Mouse (Mus musculus): ENCODE results near the gene Mef2c.
A peak's percentile ranks its signal among the peaks of the same experiment; 100 is the strongest.

Mef2c gene

DNA sequence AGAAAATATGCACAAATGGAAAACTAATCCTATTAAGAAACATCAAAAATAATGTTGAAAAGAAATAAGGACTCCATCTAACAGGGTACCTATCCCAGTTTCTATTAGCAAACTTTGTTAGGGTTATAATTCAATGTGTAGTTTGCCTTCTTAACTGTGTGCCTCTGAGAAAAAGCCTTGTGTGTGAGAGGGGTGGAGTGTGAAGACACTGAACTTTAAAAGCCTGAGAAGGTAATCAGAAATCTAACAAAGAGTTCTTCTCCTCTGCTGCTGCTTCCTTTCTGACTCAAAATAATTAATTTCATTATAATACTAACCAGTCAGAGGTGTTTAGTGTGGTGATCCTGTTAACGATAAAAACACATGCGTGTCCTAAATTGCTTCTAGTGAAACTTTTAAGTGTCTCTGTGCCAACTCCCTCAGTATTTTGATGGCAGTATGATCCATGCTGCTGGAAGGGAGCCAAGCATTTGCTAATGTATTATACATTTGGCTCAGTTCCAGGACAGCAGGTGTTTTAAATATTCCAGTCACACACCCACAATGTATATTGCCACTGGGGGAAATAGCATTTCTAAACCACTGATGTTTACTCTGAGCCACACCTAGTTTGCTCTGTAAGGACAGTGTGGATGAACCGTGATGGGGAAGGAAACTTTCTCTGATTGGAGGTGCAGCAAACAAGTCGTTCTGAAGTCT lies 104.2 kb downstream of the Mef2c start:
- no peak for DNase-seq (ENCODE audit: extremely low read depth, low read depth)

- peak; percentile 29 for DNase-seq (ENCODE audit: extremely low read depth, low read depth)
Observed at GRCm38 (mm10) chr13:83608851-83609516, 105.2 kb downstream of the Mef2c start.

DNA sequence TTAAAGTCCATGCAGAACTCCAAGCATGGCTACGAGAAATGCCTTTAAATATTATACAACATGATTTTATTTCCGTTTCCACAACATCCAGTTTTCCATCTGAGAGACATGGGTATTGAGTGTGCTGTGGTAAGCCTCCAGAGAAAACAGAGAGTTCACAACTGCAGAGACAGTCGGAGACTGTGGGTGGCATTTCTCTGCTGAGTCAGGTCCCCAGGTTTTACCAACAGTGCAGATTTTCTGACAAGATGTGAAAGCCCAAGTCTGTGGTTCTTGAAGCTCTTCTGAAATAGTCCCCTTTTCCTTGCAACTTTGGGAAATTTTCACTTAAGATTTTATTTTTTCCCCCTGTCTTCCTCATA lies 105.7 kb downstream of the Mef2c start:
- DNase-seq (ENCODE audit: extremely low read depth, low read depth): no peak

- no peak for DNase-seq (ENCODE audit: extremely low read depth, low read depth)
Observed at GRCm38 (mm10) chr13:83610124-83610523, 106.3 kb downstream of the Mef2c start.

DNA sequence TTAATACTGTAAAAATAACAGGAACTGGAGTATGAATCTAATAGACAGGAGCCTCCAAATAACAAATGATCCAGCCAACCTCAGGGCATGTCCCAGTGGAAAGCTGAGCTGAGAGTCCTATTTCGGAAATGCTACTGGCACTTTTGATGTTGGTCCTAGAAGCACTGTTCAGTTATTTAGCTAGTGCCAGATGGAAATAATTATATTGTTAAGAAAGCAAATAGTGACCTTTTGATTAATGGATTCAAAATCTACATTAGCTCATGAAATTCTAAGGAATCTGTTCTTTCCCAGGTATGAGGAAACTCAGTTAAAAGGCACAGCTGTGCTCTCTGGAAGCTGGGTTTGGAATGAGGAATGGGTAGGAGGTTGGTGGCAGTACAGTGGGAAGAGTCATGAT lies 108.4 kb downstream of the Mef2c start:
- DNase-seq (ENCODE audit: extremely low read depth, low read depth): no peak

- no peak for DNase-seq (ENCODE audit: extremely low read depth, low read depth)
Observed at GRCm38 (mm10) chr13:83615875-83616274, 112.0 kb downstream of the Mef2c start.

- no peak for DNase-seq (ENCODE audit: extremely low read depth, low read depth)
Observed at GRCm38 (mm10) chr13:83624651-83625050, 120.8 kb downstream of the Mef2c start.

DNA sequence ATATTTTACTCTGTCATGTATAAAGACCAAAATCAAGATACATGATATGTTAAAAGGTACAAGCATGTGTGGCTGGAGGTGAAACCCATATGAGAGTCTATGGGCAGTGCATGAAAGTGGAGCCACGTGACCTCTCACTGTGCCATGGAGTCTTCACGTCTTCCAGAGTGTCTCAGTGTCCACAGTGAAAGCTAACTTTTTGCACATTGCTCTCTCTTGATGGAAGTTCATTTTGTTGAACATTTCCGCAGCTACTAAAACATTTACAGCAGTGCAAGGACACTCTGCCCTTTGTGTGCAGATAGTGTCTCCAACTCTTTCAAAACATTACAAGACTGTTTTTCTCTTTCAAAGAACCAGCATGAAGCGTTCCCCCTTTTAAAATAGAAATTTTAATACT lies 123.6 kb downstream of the Mef2c start:
- no peak for DNase-seq (ENCODE audit: extremely low read depth, low read depth)

DNA sequence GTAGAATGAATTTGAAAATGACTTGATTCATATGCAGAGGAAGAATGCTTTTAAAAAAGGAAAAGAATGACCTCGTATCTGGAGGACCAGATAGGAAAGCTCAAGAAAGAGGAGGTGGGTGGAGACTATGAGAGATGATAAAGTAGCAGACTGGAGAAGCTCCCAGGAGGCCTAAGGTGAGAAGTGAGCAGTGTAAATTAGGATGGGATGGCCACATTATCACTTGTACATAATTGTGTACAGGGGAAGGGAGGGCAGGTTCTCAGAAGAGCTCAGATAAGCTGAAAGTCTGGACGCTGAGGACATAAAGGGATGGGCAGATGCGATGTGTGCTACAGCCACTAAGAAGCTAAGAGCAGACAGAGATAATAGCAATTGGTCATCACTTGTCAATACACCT lies 124.3 kb downstream of the Mef2c start:
- no peak for DNase-seq (ENCODE audit: extremely low read depth, low read depth)

GRCm38 (mm10) chr13:83633155-83633554 lies 129.3 kb downstream of the Mef2c start:
- DNase-seq (ENCODE audit: extremely low read depth, low read depth): no peak

DNA sequence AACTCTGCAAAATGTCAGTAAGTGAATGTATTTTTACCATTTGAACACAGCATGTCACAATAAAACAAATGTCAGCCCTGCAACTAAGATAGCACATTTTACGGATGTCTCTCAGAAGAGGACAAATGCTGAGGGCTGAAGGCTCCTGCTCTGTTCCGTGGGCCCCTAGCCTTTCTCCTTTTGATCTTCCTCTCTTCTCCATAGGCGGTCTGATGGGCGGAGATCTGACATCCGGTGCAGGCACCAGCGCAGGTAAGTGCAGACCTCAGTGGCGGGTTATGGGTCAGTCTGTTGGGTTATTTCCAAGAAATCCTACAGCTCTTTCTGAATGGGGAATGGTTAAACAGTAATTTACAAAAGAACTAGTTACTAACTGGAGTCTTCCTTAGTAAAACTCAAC lies 131.4 kb downstream of the Mef2c start:
- DNase-seq (ENCODE audit: extremely low read depth, low read depth): no peak

- no peak for DNase-seq (ENCODE audit: extremely low read depth, low read depth)
Observed at GRCm38 (mm10) chr13:83637666-83638065, 133.8 kb downstream of the Mef2c start.

GRCm38 (mm10) chr13:83638735-83639134 lies 134.9 kb downstream of the Mef2c start:
- no peak for DNase-seq (ENCODE audit: extremely low read depth, low read depth)

DNA sequence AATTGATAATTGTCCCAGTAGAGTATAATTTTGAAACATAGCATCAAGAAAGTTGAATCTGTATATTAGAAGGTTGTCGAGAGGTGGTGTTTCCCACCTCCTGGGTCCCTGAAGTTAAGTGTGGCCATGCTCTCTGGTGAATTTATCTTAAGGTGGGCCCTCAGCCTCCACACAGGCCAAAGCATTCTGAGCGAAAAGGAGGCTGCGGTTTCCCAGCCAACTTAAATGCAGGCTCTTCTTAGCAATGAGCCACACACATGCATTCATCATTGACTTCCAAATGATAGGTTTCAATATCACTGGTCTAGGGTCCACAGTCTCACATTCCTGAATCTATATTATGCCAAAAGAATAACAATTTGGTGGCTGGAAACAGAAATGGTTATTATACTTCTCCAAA lies 145.2 kb downstream of the Mef2c start:
- no peak for DNase-seq (ENCODE audit: extremely low read depth, low read depth)

DNA sequence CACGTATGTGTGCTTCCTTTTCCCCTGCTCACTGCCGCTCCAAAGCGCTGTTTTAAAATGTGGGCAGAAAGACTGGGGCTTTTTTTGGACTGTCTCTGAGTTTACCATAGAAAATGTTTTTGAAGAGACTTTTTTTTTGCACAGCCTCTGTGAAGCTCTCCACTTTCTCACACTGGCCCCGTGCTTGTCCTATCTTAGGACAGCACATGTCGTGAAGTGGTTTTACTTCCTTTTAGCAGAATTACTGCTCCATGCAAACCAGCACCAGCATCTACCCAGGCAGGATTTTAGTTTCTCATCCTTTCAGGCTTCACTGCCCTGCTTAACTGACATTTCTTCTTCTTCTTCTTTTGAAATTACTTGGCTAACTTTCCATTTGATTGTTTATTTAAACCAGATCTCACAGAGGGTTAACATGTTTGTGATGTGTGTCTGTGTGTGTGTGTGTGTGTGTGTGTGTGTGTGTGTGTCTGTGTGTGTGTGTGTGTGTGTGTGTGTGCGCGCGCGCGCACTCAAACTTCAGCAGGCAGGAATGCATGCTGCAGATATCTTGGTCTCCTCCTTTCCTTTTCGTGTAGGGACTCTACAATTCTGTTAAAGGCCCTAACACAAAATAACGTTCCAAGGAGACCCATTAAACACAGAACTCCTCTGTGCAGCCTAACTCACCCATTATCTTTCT lies 146.1 kb downstream of the Mef2c start:
- peak; percentile 89 for DNase-seq (ENCODE audit: extremely low read depth, low read depth)

- no peak for DNase-seq (ENCODE audit: extremely low read depth, low read depth)
Observed at GRCm38 (mm10) chr13:83650807-83651206, 147.0 kb downstream of the Mef2c start.

DNA sequence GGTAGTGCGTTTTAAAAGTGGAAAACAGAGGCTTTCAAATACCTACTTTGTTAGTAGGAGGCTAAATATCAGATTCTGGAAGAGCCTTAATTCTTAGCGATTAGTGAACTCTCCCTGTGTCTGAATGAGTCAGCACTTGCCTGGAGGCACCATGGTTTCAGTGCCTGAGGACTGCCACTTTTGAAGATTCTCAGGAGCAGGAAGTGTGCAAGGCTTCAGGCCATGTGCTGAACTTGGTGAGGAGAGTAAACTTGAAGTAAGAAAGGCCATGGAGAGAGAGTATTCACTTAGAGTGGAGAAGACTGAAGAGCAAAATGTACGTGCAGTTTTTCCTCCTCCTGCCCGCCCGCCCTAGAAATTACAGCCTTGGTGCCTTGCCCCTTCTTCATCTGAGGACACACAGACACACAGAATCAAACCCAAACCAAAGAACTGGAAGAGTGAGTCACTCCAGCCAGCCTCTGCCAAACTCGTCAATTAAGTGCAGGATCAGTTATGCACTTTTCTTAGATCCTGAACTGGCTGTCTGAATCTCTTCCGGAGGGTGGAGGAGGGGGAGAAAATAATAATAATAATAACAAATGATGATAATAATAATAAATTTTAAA lies 148.2 kb downstream of the Mef2c start:
- DNase-seq (ENCODE audit: extremely low read depth, low read depth): no peak

DNA sequence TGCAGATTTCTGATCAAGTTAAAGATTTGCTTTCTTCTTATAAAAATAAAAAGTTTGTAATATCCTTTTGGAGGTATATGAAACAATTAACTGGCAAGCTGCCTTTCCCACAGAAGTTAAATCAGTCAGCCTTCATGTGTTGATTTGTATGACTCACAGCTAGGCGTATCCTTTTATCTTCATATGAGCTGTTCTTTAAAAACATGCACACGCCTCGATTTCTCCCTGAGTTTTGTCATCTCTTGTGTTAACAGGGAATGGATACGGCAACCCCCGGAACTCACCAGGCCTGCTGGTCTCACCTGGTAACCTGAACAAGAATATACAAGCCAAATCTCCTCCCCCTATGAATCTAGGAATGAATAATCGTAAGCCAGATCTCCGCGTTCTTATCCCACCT lies 148.7 kb downstream of the Mef2c start:
- no peak for DNase-seq (ENCODE audit: extremely low read depth, low read depth)

DNA sequence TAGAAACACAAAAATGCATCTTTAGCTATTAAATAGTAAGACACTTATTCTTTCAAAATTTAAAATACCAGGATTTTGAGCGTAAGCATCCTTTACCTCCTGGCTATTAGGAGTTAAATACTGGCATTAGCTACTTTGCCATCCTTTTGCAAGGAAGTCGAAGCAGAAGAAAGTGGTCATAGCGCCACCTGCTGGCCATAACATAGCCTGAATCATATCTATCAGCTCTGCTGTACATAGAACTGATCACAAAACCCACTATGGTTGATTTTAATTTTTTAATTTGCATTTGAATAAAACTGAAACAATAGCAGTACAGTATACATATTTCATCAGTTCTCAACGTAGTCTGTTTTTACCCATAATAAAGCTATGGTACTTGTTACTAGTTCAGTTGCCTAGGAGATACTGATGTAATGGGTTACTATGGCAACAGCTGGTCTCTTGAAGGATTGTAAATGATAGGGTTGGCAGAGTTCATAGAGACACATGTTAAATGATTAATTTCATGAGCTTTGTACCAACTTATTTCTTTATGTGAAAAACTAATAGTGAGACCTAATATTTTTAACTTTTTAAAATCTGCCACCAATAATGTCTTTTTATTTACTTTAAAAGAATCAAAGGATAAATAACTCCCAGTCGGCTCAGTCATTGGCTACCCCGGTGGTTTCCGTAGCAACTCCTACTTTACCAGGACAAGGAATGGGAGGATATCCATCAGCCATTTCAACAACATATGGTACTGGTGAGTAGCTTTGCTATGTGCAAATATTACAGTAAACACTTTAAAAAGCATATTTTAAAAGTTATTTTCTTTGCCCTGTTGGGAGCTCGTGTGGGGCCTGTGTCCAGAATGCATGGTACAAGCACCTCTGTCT lies 151.3 kb downstream of the Mef2c start:
- DNase-seq (ENCODE audit: extremely low read depth, low read depth): peak; percentile 64

- DNase-seq (ENCODE audit: extremely low read depth, low read depth): no peak
Observed at GRCm38 (mm10) chr13:83656094-83656493, 152.3 kb downstream of the Mef2c start.

DNA sequence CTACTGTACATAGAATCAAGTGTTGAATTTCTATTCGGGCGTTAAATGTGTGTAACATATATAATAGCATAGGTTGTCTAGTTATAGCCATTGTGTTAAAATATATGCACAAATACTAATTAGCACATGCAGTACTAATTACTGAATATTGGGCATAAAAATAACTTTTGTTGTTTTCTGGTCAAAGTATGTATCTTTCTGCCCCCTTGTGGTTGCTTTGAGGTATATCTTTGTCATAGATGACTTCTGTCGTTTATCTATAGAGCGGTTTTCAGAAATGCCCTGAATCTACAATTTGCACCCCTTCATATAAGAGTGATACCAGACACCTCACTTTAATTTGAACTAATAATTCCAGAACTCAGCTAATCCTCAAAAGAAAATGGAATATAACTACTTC lies 152.9 kb downstream of the Mef2c start:
- peak; percentile 33 for DNase-seq (ENCODE audit: extremely low read depth, low read depth)

Data from MEL-GATA-1-ER (cell line).